Mouse (Mus musculus) liver, adult 2 months (tissue): ENCODE data around the gene Zfp758.

Source experiments
- CTCF ChIP-seq: fragments of 200-500 bp; IDR thresholded peaks from 2 replicates; pipeline ENCODE4 v1.5.1; 2011; ENCODE audit warnings: low read depth, low read length, control low read depth
- POLR2A ChIP-seq: fragments of 200-500 bp; IDR thresholded peaks from 2 replicates; pipeline ENCODE4 v1.6.1; 2011; ENCODE audit warnings: low read length, control low read depth; ENCODE audit not compliant: insufficient read depth; ENCODE audit errors: extremely low read depth

DNA sequence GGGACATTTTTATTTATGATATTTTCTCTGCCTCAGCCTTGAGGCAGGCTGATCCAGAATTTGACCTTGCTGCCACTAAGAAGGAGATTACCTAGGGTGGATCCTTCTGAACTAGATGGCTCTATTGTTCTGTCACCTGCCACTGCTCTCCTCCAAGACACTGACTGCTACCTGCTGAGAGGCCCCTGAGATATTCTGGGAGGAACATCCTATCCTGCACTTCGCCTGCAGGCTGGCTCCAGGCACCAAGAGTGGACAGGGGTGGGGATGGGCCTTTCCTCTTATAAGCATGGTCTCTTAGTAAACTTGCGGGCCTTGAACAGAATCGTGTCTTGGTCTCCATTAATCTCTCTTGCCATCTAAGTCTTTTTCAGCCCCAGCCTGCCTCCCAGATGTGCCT lies 2.6 kb downstream of the Zfp758 start:
- TF ChIP-seq CTCF (no peak), POLR2A (no peak)
